Mouse (Mus musculus) cerebellum, adult 8-10 months (tissue): ENCODE results near the gene Gmfb.
"Not testable (repeated sequence)": the region's sequence is repeated elsewhere in the genome, so short reads cannot be mapped to it uniquely, and the experiment has no call there.

ENCODE experiments used
- DNase-seq: peaks from one replicate; pipeline ENCODE4 v3.0.0; 2022

The Gmfb gene

GRCm38 (mm10) chr14:46821873-46822716, at the start of gene Gmfb:
Gene Gmfb, minus strand, starts transcription at chr14:46822242.
- DNase-seq: peak; percentile 96

- DNase-seq: no peak
Measured at GRCm38 (mm10) chr14:46862922-46863321, 40.9 kb upstream of the Gmfb start.

GRCm38 (mm10) chr14:46853677-46854076, 31.6 kb upstream of the Gmfb start:
- no peak for DNase-seq

- DNase-seq: no peak
Measured at GRCm38 (mm10) chr14:46849769-46850168, 27.7 kb upstream of the Gmfb start.

- DNase-seq: no peak
Measured at GRCm38 (mm10) chr14:46848736-46849135, 26.7 kb upstream of the Gmfb start.

GRCm38 (mm10) chr14:46848063-46848590, 26.1 kb upstream of the Gmfb start:
- no peak for DNase-seq

- DNase-seq: no peak
Measured at GRCm38 (mm10) chr14:46845706-46846105, 23.7 kb upstream of the Gmfb start.

GRCm38 (mm10) chr14:46839326-46839725, 17.3 kb upstream of the Gmfb start:
- no peak for DNase-seq

GRCm38 (mm10) chr14:46832354-46833272, 10.6 kb upstream of the Gmfb start:
- peak; percentile 21 for DNase-seq

GRCm38 (mm10) chr14:46831837-46832333, 9.8 kb upstream of the Gmfb start, which contains the start of gene Cgrrf1:
Gene Cgrrf1, plus strand, starts transcription at chr14:46832125.
- peak; percentile 96 for DNase-seq

GRCm38 (mm10) chr14:46831295-46831694, 9.3 kb upstream of the Gmfb start:
- DNase-seq: no peak

GRCm38 (mm10) chr14:46827430-46827829, 5.4 kb upstream of the Gmfb start:
- no peak for DNase-seq

- DNase-seq: no peak
Measured at GRCm38 (mm10) chr14:46823996-46824395, 2.0 kb upstream of the Gmfb start.

GRCm38 (mm10) chr14:46821271-46821872, 670 bp downstream of the Gmfb start:
- peak; percentile 32 for DNase-seq

- DNase-seq: not testable (repeated sequence)
Measured at GRCm38 (mm10) chr14:46819961-46820360, 2.1 kb downstream of the Gmfb start.

GRCm38 (mm10) chr14:46818743-46819142, 3.3 kb downstream of the Gmfb start:
- DNase-seq: no peak

GRCm38 (mm10) chr14:46816916-46817622, 5.0 kb downstream of the Gmfb start:
- DNase-seq: no peak

- DNase-seq: no peak
Measured at GRCm38 (mm10) chr14:46815640-46816039, 6.4 kb downstream of the Gmfb start.

- no peak for DNase-seq
Measured at GRCm38 (mm10) chr14:46807927-46808326, 14.1 kb downstream of the Gmfb start.

- no peak for DNase-seq
Measured at GRCm38 (mm10) chr14:46806186-46806585, 15.9 kb downstream of the Gmfb start.

GRCm38 (mm10) chr14:46803791-46804190, 18.3 kb downstream of the Gmfb start:
- DNase-seq: no peak

GRCm38 (mm10) chr14:46803259-46803658, 18.8 kb downstream of the Gmfb start:
- DNase-seq: no peak
